Mouse (Mus musculus) cerebellum, adult 11 months (tissue): ENCODE results near the gene Mcoln3.

Source experiments
- DNase-seq: peaks from one replicate; pipeline ENCODE4 v3.0.0; 2022

The Mcoln3 gene

GRCm38 (mm10) chr3:146177748-146178582 lies 60.7 kb downstream of the Mcoln3 start:
- peak; percentile 38 for DNase-seq

- DNase-seq, result no peak
Measured at GRCm38 (mm10) chr3:146180341-146180740, 63.1 kb downstream of the Mcoln3 start.

GRCm38 (mm10) chr3:146180986-146181385 lies 63.7 kb downstream of the Mcoln3 start:
- DNase-seq, result no peak

GRCm38 (mm10) chr3:146184992-146185657 lies 67.9 kb downstream of the Mcoln3 start:
- no peak for DNase-seq

- DNase-seq, result no peak
Measured at GRCm38 (mm10) chr3:146186033-146186432, 68.8 kb downstream of the Mcoln3 start.

GRCm38 (mm10) chr3:146189933-146190332 lies 72.7 kb downstream of the Mcoln3 start:
- DNase-seq, result no peak
